Mouse (Mus musculus): ENCODE data around the gene Cbx5.

- TF ChIP-seq POLR2A (IDR thresholded peaks at IDR 0.05; ENCODE audit: control insufficient read depth, low read depth, low read length) (no peak), CTCF (IDR thresholded peaks at IDR 0.05; ENCODE audit: control insufficient read depth, insufficient read depth, insufficient replicate concordance, low read depth, low read length) (no peak)
These were observed 19.5 kb upstream of the Cbx5 start for GRCm38 (mm10) chr15:103259162-103259561.

Data from testis, adult 2 months (tissue).